Mouse (Mus musculus): ENCODE results near the gene Tfap2e. TPM values are rescaled to one million over a fixed set of nuclear protein-coding genes. Genes with fewer than 3 reads are reported as not detected.

The Tfap2e gene
- polyA plus RNA-seq (2016; fragmentation: Nextera tagmentation; extraction: Ambion mirVana) = 0.77 and 0.93 TPM in 2 replicates

GRCm38 (mm10) chr4:126736001-126736414 lies at the start of gene Tfap2e:
Tfap2e (minus strand) TSS chr4:126736240.
- H3K9ac ChIP-seq = no peak within 1 kb of the TSS; the same call in 1 of the 2 replicates
- no peaks in the 10 kb centered on the region for H3K9me3 ChIP-seq (replicated peaks)
- ATAC-seq (ENCODE audit: low FRiP score) = peak; percentile 64; the same call in 1 of the 2 replicates
- H3K4me1 ChIP-seq = peaks cover 24% of the 10 kb centered on the region
- H3K27ac ChIP-seq = no peak within 1 kb of the TSS
- peak within 1 kb of the TSS; percentile 39 for H3K4me2 ChIP-seq (replicated peaks)
- H3K27me3 ChIP-seq = peaks cover 93% of the 10 kb centered on the region
- under 1% methylated on average over 32 of the region's 32 CpGs for WGBS
- no peaks in the 10 kb centered on the region for H3K36me3 ChIP-seq
- H3K4me3 ChIP-seq = peak within 1 kb of the TSS; percentile 29

- Histone ChIP-seq H3K4me2 (replicated peaks) (no peak overlapping the region), H3K9me3 (replicated peaks) (no peaks in the 10 kb centered on the region), H3K27ac (no peak overlapping the region), H3K4me1 (peaks cover 26% of the 10 kb centered on the region), H3K4me3 (no peak overlapping the region), H3K27me3 (no peaks in the 10 kb centered on the region), H3K36me3 (no peaks in the 10 kb centered on the region), H3K9ac (no peak overlapping the region)
- ATAC-seq (ENCODE audit: low FRiP score) = no peak
- 84% methylated on average over 8 of the region's 8 CpGs for WGBS
These were observed 47.0 kb upstream of the Tfap2e start for GRCm38 (mm10) chr4:126782996-126783395.

GRCm38 (mm10) chr4:126782512-126782911 lies 46.5 kb upstream of the Tfap2e start:
- Histone ChIP-seq H3K27ac (no peak overlapping the region), H3K9me3 (replicated peaks) (no peaks in the 10 kb centered on the region), H3K4me2 (replicated peaks) (no peak overlapping the region), H3K27me3 (no peaks in the 10 kb centered on the region), H3K4me3 (no peak overlapping the region), H3K4me1 (peaks cover 27% of the 10 kb centered on the region), H3K9ac (no peak overlapping the region), H3K36me3 (no peaks in the 10 kb centered on the region)
- 91% methylated on average over 8 of the region's 8 CpGs for WGBS
- ATAC-seq (ENCODE audit: low FRiP score) = no peak

GRCm38 (mm10) chr4:126781871-126782270 lies 45.8 kb upstream of the Tfap2e start:
- Histone ChIP-seq H3K9me3 (replicated peaks) (no peaks in the 10 kb centered on the region), H3K4me2 (replicated peaks) (no peak overlapping the region), H3K9ac (no peak overlapping the region), H3K36me3 (no peaks in the 10 kb centered on the region), H3K27me3 (no peaks in the 10 kb centered on the region), H3K4me1 (peaks cover 33% of the 10 kb centered on the region), H3K4me3 (no peak overlapping the region), H3K27ac (no peak overlapping the region)
- no peak for ATAC-seq (ENCODE audit: low FRiP score)
- WGBS = 77% methylated on average over 3 of the region's 3 CpGs

GRCm38 (mm10) chr4:126779826-126780775 lies 44.1 kb upstream of the Tfap2e start:
- Histone ChIP-seq H3K4me2 (replicated peaks) (peak overlapping the region; percentile 27), H3K4me1 (peaks cover 34% of the 10 kb centered on the region), H3K36me3 (no peaks in the 10 kb centered on the region), H3K27me3 (no peaks in the 10 kb centered on the region), H3K9me3 (replicated peaks) (no peaks in the 10 kb centered on the region), H3K27ac (peak overlapping the region; percentile 80), H3K9ac (0 out of 2 replicates have a peak overlapping the region, but pooled peaks have one; percentile 27), H3K4me3 (no peak overlapping the region)
- 46% methylated on average over 12 of the region's 12 CpGs for WGBS
- 0 out of 2 replicates have a peak, but pooled peaks have one; percentile 21 for ATAC-seq (ENCODE audit: low FRiP score)

- H3K4me3 ChIP-seq = no peak overlapping the region
- WGBS = 31% methylated on average over 8 of the region's 8 CpGs
- no peaks in the 10 kb centered on the region for H3K36me3 ChIP-seq
- H3K27me3 ChIP-seq = no peaks in the 10 kb centered on the region
- peak overlapping the region; percentile 27; the same call in 1 of the 2 replicates for H3K4me2 ChIP-seq (replicated peaks)
- peak; percentile 64 for ATAC-seq (ENCODE audit: low FRiP score)
- H3K4me1 ChIP-seq = peaks cover 34% of the 10 kb centered on the region
- H3K9me3 ChIP-seq (replicated peaks) = no peaks in the 10 kb centered on the region
- H3K27ac ChIP-seq = peak overlapping the region; percentile 80
- no peak overlapping the region for H3K9ac ChIP-seq
These were observed 43.1 kb upstream of the Tfap2e start for GRCm38 (mm10) chr4:126779148-126779581.

- no peak for ATAC-seq (ENCODE audit: low FRiP score)
- H3K4me2 ChIP-seq (replicated peaks) = no peak overlapping the region
- H3K4me3 ChIP-seq = no peak overlapping the region
- H3K9me3 ChIP-seq (replicated peaks) = no peaks in the 10 kb centered on the region
- H3K27ac ChIP-seq = no peak overlapping the region
- H3K36me3 ChIP-seq = peaks cover 5% of the 10 kb centered on the region; the same call in 1 of the 2 replicates
- H3K27me3 ChIP-seq = no peaks in the 10 kb centered on the region
- peaks cover 25% of the 10 kb centered on the region for H3K4me1 ChIP-seq
- WGBS = 75% methylated on average over 1 of the region's 1 CpGs
- no peak overlapping the region for H3K9ac ChIP-seq
These were observed 39.1 kb upstream of the Tfap2e start for GRCm38 (mm10) chr4:126775182-126775581.

GRCm38 (mm10) chr4:126773871-126774270 lies 37.8 kb upstream of the Tfap2e start:
- H3K36me3 ChIP-seq = peaks cover 7% of the 10 kb centered on the region; the same call in 1 of the 2 replicates
- H3K4me2 ChIP-seq (replicated peaks) = no peak overlapping the region
- H3K9ac ChIP-seq = no peak overlapping the region
- H3K9me3 ChIP-seq (replicated peaks) = no peaks in the 10 kb centered on the region
- no peak overlapping the region for H3K4me3 ChIP-seq
- peaks cover 12% of the 10 kb centered on the region for H3K4me1 ChIP-seq
- H3K27ac ChIP-seq = no peak overlapping the region
- H3K27me3 ChIP-seq = no peaks in the 10 kb centered on the region
- 92% methylated on average over 6 of the region's 6 CpGs for WGBS
- ATAC-seq (ENCODE audit: low FRiP score) = no peak

- Histone ChIP-seq H3K4me2 (replicated peaks) (no peak overlapping the region), H3K4me3 (no peak overlapping the region), H3K36me3 (peaks cover 7% of the 10 kb centered on the region; the same call in 1 of the 2 replicates), H3K4me1 (no peaks in the 10 kb centered on the region), H3K9me3 (replicated peaks) (no peaks in the 10 kb centered on the region), H3K9ac (no peak overlapping the region), H3K27me3 (no peaks in the 10 kb centered on the region), H3K27ac (no peak overlapping the region)
- no peak for ATAC-seq (ENCODE audit: low FRiP score)
- WGBS = 81% methylated on average over 4 of the region's 4 CpGs
These were observed 34.8 kb upstream of the Tfap2e start for GRCm38 (mm10) chr4:126770831-126771230.

- H3K27ac ChIP-seq = no peak overlapping the region
- H3K4me3 ChIP-seq = no peak overlapping the region
- no peak overlapping the region for H3K4me2 ChIP-seq (replicated peaks)
- 93% methylated on average over 9 of the region's 9 CpGs for WGBS
- H3K4me1 ChIP-seq = no peaks in the 10 kb centered on the region
- no peaks in the 10 kb centered on the region for H3K27me3 ChIP-seq
- H3K9me3 ChIP-seq (replicated peaks) = no peaks in the 10 kb centered on the region
- peaks cover 7% of the 10 kb centered on the region; the same call in 1 of the 2 replicates for H3K36me3 ChIP-seq
- H3K9ac ChIP-seq = no peak overlapping the region
- ATAC-seq (ENCODE audit: low FRiP score) = no peak
These were observed 33.9 kb upstream of the Tfap2e start for GRCm38 (mm10) chr4:126769800-126770563.

- peaks cover 25% of the 10 kb centered on the region for H3K36me3 ChIP-seq
- WGBS = 79% methylated on average over 2 of the region's 2 CpGs
- H3K27ac ChIP-seq = no peak overlapping the region
- no peaks in the 10 kb centered on the region for H3K9me3 ChIP-seq (replicated peaks)
- no peak overlapping the region for H3K4me3 ChIP-seq
- H3K4me2 ChIP-seq (replicated peaks) = no peak overlapping the region
- no peak overlapping the region for H3K9ac ChIP-seq
- no peaks in the 10 kb centered on the region for H3K4me1 ChIP-seq
- H3K27me3 ChIP-seq = no peaks in the 10 kb centered on the region
- no peak for ATAC-seq (ENCODE audit: low FRiP score)
These were observed 27.4 kb upstream of the Tfap2e start for GRCm38 (mm10) chr4:126763483-126763882.
